7 mouse cellular contexts compared by ENCODE assay signal in the genomic region with DNA sequence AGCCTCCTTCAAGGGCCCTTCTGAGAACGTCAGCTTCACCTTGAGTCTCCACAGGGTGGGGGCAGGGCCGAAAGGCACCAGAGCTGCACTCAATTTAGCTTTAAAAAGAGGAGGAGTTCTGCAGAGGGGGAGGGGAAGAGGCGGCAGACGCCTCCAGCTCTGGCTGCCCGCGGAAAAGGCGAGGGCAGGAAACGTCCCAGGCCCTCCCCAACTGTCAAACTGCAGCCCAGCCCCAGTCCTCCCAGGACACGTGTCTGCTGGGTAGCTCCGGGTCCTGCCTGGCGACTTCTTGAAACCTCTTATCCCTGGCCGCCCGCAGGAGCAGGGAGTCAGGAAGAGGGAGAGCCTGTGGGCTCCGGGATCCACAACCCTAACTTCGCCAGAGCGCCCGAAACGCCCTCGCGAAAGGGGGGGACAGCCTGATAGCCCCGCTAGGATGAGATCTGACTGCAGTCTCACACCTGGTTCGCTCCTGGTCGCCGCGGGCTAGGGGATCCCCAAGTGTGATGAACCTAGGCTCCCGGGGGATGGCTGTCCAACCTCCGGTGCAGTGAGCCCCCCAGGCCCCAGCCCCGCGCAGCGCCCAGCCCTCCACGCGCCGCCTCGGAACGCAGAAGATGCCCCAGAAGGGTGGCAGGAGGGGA. TPM values are rescaled to one million over a fixed set of nuclear protein-coding genes. Genes with fewer than 3 reads are reported as not detected.
A peak's percentile ranks its signal among the peaks of the same experiment; 100 is the strongest.
DNase-seq lines count a peak whose midpoint lies in the region; ATAC-seq and TF ChIP-seq lines count a peak whose summit lies in the region.

No protein-coding gene starts in this region.

- no peaks in the 10 kb centered on the region for H3K9me3 ChIP-seq in embryonic facial prominence, embryonic 15.5 days (replicated peaks)
- no peaks in the 10 kb centered on the region for H3K9me3 ChIP-seq in heart, embryonic 10.5 days
- no peaks in the 10 kb centered on the region for H3K9me3 ChIP-seq in limb, embryonic 13.5 days
- H3K9me3 ChIP-seq in midbrain, embryonic 14.5 days (ENCODE audit: control insufficient read depth, low read length), result no peaks in the 10 kb centered on the region

- H3K36me3 ChIP-seq in embryonic facial prominence, embryonic 15.5 days, result no peaks in the 10 kb centered on the region
- no peaks in the 10 kb centered on the region for H3K36me3 ChIP-seq in heart, embryonic 10.5 days
- peaks cover 6% of the 10 kb centered on the region; the same call in 1 of the 2 replicates for H3K36me3 ChIP-seq in limb, embryonic 13.5 days
- no peaks in the 10 kb centered on the region for H3K36me3 ChIP-seq in midbrain, embryonic 14.5 days (ENCODE audit: control insufficient read depth, insufficient read depth, low read length)

- peak; percentile 67 for DNase-seq in brain, embryonic 14.5 days (ENCODE audit: low read depth)
- DNase-seq in heart, embryonic 10.5 days (ENCODE audit: low spot score), result peak; percentile 85
- DNase-seq in kidney, adult 8-10 months, result peak; percentile 48 to 58
- DNase-seq in midbrain, embryonic 14.5 days, result peak; percentile 55
- peak; percentile 4 to 8 for DNase-seq in spleen, postnatal 14 days (ENCODE audit: low spot score in 2 of 2)

- no peaks in the 10 kb centered on the region for H3K27me3 ChIP-seq in embryonic facial prominence, embryonic 15.5 days
- no peaks in the 10 kb centered on the region for H3K27me3 ChIP-seq in heart, embryonic 10.5 days (ENCODE audit: insufficient read depth, poor library complexity, severe bottlenecking)
- no peaks in the 10 kb centered on the region for H3K27me3 ChIP-seq in limb, embryonic 13.5 days
- no peaks in the 10 kb centered on the region for H3K27me3 ChIP-seq in midbrain, embryonic 14.5 days (ENCODE audit: control insufficient read depth, insufficient read depth, low read length)

- H3K4me1 ChIP-seq in embryonic facial prominence, embryonic 15.5 days, result peaks cover 8% of the 10 kb centered on the region
- peaks cover 19% of the 10 kb centered on the region; the same call in 1 of the 2 replicates for H3K4me1 ChIP-seq in heart, embryonic 10.5 days
- H3K4me1 ChIP-seq in limb, embryonic 13.5 days, result peaks cover 9% of the 10 kb centered on the region; the same call in 1 of the 2 replicates
- H3K4me1 ChIP-seq in midbrain, embryonic 14.5 days (ENCODE audit: control insufficient read depth, insufficient read depth, low read length), result peaks cover 9% of the 10 kb centered on the region

- no peak for TF ChIP-seq CTCF in brain, embryonic 14.5 days (IDR thresholded peaks at IDR 0.05; ENCODE audit: borderline replicate concordance, extremely low read depth, insufficient read depth, insufficient read length)

- peak overlapping the region; percentile 58 for H3K4me3 ChIP-seq in embryonic facial prominence, embryonic 15.5 days (replicated peaks)
- H3K4me3 ChIP-seq in heart, embryonic 10.5 days, result peak overlapping the region; percentile 81
- peak overlapping the region; percentile 75 for H3K4me3 ChIP-seq in limb, embryonic 13.5 days
- H3K4me3 ChIP-seq in midbrain, embryonic 14.5 days (replicated peaks; ENCODE audit: low read depth, low read length), result peak overlapping the region; percentile 72

- ATAC-seq in embryonic facial prominence, embryonic 15.5 days (ENCODE audit: insufficient number of reproducible peaks, low FRiP score, low TSS enrichment, low read depth), result peak; percentile 63; the same call in 1 of the 2 replicates
- ATAC-seq in limb, embryonic 13.5 days (ENCODE audit: low FRiP score, low read depth), result peak; percentile 71
- ATAC-seq in midbrain, embryonic 14.5 days (ENCODE audit: low FRiP score, low TSS enrichment), result peak; percentile 62

- WGBS in embryonic facial prominence, embryonic 15.5 days, result under 1% methylated on average over 35 of the region's 35 CpGs
- WGBS in heart, embryonic 10.5 days, result under 1% methylated on average over 35 of the region's 35 CpGs
- WGBS in limb, embryonic 13.5 days, result 0% methylated on average over 33 of the region's 35 CpGs
- WGBS in midbrain, embryonic 14.5 days, result under 1% methylated on average over 35 of the region's 35 CpGs

- peak overlapping the region; percentile 100 for H3K4me2 ChIP-seq in embryonic facial prominence, embryonic 15.5 days (replicated peaks)
- H3K4me2 ChIP-seq in limb, embryonic 13.5 days (replicated peaks), result peak overlapping the region; percentile 95
- H3K4me2 ChIP-seq in midbrain, embryonic 14.5 days (ENCODE audit: low read length), result peak overlapping the region; percentile 100

- H3K9ac ChIP-seq in embryonic facial prominence, embryonic 15.5 days, result peak overlapping the region; percentile 22
- H3K9ac ChIP-seq in limb, embryonic 13.5 days, result peak overlapping the region; percentile 81
- peak overlapping the region; percentile 76 for H3K9ac ChIP-seq in midbrain, embryonic 14.5 days (replicated peaks; ENCODE audit: low read length)

- no peak for TF ChIP-seq POLR2A in brain, embryonic 14.5 days (IDR thresholded peaks at IDR 0.05; ENCODE audit: borderline replicate concordance, extremely low read depth, insufficient read depth, insufficient read length, poor library complexity, severe bottlenecking)

- H3K27ac ChIP-seq in embryonic facial prominence, embryonic 15.5 days (replicated peaks), result no peak overlapping the region
- H3K27ac ChIP-seq in heart, embryonic 10.5 days, result peak overlapping the region; percentile 76
- peak overlapping the region; percentile 22; the same call in 1 of the 2 replicates for H3K27ac ChIP-seq in limb, embryonic 13.5 days
- no peak overlapping the region for H3K27ac ChIP-seq in midbrain, embryonic 14.5 days (replicated peaks; ENCODE audit: low read depth, low read length)

RNA-seq across cellular contexts. Expression of a gene that starts 0.9 kb away (rescaled TPM):
- 7.9 and 9.9 TPM in 2 replicates for polyA plus RNA-seq in brain, embryonic 14.5 days (2012; rRNA removed)
- polyA plus RNA-seq in embryonic facial prominence, embryonic 15.5 days (2015; fragmentation: Nextera tagmentation; extraction: Ambion mirVana), result 2.9 and 4.3 TPM in 2 replicates
- polyA plus RNA-seq in heart, embryonic 10.5 days (2016; fragmentation: Nextera tagmentation; extraction: Ambion mirVana), result 3.3 and 3.4 TPM in 2 replicates
- 7.9 and 8.0 TPM in 2 replicates for polyA plus RNA-seq in limb, embryonic 13.5 days (2015; fragmentation: Nextera tagmentation; extraction: Ambion mirVana)
- polyA plus RNA-seq in midbrain, embryonic 14.5 days (2014; fragmentation: Nextera tagmentation; extraction: Ambion mirVana), result 3.4 and 3.9 TPM in 2 replicates

Comparison
In these comparisons a context has a peak if more than half of its experiments do, and no peak if none do; other contexts are left out.
1. DNase-seq: peak in every context shown above with its lines; median percentile 85 in heart, embryonic 10.5 days; 67 in brain, embryonic 14.5 days; 55 in midbrain, embryonic 14.5 days; 53 in kidney, adult 8-10 months; 6 in spleen, postnatal 14 days.
2. H3K27ac ChIP-seq: peak in heart, embryonic 10.5 days (single experiment) and limb, embryonic 13.5 days (single experiment); none in embryonic facial prominence, embryonic 15.5 days (single experiment) and midbrain, embryonic 14.5 days (single experiment).
3. H3K9ac ChIP-seq: peak in every context shown above with its lines; median percentile 81 in limb, embryonic 13.5 days; 76 in midbrain, embryonic 14.5 days; 22 in embryonic facial prominence, embryonic 15.5 days.
4. Peak in every context shown above with its lines, with median percentiles within 50 percentile points of each other: ATAC-seq, H3K4me2 ChIP-seq and H3K4me3 ChIP-seq.